Mouse (Mus musculus) right cerebral cortex, adult 18-20 months (tissue): Measurements from ENCODE around the gene Syt6.

Experiments
- DNase-seq: peaks from one replicate; pipeline ENCODE4 v3.0.0; 2022; ENCODE audit warnings: mixed read lengths

Gene Syt6

DNA sequence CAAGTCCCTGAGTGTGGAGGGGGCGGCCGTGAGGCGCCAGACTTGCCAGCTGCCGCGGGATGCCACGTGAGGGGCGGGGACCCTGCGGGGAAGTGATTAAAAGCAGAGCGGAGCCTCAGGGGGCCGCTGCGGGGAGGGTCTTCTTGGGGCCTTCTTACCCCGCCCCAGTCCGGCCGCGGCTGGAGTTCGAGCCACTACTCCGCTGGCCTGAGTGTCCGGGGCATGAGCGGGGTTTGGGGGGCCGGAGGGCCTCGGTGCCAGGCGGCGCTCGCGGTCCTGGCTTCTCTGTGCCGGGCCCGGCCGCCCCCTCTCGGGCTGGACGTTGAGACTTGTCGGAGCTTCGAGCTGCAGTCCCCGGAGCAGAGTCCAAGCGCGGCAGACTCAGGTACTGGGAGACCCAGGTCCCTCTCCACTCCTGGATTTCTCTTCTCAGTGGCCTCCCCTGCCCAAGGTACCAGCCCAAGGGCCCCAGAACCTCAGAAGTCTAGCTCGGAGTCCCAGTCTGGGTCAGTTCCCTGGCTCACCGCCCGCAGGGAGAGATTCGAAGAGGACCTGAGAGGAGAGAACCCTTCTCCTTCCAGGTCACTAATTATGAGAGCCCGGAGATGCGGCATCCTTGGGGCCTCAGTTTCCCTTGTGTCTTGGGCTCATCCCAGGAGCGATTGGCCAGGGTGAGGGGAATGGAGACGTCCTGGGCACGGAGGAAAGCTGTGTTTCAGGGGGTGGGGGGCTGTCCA is at the start of gene Syt6:
Gene Syt6, plus strand, starts transcription at position 76 of the 737 bp plus-strand sequence.
- no peak for DNase-seq

DNA sequence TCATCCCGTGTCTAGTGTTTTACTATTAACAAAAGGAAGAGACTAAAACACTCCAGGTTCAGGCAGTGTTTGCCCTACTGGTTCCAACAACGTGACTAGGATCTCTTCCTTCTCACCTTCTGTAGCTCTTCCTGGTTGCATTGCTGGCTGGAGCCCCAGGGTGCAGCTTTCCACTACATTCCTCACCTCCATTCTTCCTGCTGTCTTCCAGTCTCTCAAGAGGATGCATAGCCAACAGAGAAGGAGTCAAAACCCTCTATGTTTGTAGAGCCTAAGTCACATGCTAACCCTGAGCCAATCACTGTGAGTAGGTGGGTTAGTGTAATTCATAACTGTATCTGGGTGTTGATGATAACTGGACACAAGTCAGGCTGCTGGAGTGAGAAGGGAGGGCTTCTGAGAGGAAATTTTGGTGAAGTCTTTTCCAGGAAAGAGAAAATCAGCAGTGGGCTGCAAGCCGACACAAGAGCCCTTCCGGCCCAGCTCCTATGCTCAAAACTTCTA is 48.8 kb upstream of the Syt6 start:
- no peak for DNase-seq

DNA sequence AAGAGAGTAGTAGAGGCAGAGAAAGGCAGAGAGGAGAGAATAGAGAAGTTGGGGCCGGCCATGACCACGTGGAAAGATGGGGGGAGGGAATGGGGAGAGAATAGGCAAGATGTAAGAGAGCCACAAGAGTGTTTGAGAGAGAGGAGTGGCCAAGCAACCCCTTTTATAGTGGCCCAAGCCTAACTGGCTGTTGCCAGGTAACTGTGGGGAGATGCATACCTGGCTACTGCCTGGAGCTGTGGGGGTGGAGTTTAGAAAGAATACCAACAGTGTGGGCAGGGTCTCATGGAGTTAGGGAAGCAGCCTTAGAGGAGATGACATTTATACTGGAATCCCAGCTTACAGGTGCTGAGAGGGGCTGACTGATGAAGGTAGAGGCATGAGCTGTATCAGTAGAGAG is 48.2 kb upstream of the Syt6 start:
- DNase-seq: no peak

DNA sequence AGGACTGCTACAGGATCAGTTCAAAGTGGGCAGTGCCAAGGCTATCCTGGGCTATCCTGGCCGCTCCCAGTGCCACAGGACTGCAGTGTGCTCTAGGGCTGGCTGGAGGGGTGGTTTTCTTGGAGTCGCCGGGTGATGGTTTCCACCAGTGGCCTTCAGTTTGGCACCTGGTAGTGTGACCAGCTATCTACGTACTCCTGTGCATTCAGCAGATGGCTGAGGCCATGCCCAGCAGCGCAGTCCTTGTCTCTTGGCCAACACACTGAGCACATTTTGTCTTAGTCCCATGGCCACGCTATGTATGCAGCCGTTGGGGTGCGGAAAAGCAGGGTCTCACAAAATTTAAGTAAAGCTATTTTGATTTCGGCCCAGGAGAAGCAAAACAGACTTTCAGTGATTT is 41.0 kb upstream of the Syt6 start:
- DNase-seq: no peak

DNA sequence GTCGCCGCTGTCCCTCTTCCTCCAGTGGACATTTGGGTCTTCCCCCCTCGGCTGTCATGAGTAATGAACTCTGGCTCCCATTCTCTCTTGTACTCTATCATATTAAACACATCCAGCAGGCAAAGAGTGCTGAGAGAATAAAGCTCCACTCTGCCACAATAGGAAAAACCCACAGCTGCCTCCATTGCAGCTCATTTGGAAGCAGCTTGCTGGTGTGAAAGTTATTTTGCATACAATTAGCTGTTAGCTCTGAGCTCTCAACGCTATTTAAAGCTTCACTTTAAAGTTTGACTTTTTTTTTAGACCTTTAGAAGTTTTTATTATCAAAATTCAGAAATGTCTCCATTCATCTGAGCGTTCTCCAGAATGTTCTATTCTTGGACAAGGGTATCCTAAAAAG is 39.8 kb upstream of the Syt6 start:
- no peak for DNase-seq

DNA sequence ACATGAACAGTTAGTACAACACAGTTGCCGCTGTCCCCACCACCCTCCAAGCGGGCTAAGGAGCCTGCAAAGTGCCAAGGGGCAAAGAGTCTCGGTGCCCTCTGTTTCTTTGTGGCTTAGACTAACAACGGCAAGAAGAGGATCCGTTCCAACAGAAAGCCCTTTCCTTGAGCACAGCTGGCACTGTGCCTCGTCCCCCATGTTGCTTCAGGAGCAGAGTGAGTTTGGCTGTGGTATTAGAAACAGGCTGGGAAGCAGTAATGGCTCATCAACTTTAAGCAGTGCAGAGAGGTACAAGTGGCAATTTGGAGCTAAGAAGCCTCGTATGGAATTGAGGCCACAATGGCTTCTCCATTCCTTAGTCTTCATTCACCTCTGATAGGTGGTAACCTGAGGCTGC is 35.9 kb upstream of the Syt6 start:
- no peak for DNase-seq

DNA sequence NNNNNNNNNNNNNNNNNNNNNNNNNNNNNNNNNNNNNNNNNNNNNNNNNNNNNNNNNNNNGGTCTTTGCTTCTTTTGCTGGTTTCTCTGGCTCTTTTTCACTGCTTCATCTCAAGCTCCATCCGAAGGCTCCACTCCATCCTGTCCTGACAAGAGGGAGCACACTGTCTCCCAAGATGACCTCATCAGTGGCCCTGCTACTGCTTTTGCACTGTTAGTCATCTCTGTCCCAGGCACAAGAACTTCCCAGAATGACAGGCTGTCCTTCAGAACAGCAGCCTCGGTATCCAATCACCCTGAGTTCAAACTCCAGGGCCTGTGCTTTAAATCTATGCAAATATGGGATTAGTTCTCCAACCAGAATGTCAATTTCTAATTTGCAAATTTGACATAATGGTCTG is 28.9 kb upstream of the Syt6 start:
- no peak for DNase-seq

DNA sequence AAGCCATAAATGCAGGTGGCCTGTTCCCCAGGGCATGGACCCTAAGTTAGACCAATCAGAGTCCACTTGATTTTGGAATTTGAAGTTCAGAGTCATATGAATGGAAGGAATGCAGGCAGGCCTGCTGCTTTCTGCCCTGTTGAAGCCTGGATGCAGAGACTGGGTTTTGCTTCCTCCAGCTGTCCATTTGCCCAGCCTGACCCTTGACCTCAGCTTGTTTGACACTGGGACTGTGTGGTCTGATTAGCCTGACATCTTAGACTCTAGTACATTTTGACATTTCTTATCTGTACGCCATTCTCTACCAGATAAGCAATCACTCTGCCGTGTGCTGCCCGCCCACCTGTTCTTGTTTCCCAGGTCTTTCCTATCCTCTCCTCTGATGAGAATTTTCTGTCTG is 28.4 kb upstream of the Syt6 start:
- no peak for DNase-seq

DNA sequence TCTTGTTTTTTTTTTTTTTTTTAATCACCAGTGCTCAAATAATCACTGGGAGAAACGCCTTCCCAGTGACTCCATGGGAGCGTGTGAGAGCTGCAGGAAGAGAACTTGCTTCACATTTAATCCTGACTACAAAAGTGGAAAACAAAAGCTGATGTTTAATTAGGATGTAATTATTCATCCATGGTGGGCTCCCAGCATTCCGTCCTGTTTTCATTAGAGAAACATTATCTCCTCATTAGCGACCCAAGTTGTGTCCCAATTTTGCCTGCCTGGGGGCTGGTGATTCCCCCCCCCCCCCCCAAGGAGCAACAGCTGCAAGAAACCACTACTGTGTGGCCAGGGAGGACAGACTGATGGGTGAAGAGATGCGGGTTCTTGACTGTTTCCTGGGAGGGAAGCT is 24.8 kb upstream of the Syt6 start:
- no peak for DNase-seq

DNA sequence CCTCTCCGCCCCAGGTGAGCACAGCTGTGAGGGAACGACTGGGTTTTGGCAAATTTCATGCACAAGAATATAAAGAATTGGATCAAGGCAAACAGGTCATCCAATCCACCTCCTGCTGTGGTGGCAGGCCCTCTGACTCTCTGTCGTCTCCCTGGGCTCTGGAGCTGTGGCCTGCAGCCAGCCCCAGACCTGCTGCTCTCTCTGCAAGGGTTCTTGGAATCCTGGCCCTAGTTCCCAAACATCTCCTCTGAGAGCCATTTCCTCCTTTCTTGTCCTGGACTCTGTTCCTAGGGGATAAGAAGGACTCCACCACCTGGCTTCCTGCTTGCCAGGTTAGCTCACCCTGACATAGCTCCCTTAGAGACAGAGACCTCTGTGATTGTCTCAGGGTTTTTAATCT is 7.8 kb upstream of the Syt6 start:
- no peak for DNase-seq

DNA sequence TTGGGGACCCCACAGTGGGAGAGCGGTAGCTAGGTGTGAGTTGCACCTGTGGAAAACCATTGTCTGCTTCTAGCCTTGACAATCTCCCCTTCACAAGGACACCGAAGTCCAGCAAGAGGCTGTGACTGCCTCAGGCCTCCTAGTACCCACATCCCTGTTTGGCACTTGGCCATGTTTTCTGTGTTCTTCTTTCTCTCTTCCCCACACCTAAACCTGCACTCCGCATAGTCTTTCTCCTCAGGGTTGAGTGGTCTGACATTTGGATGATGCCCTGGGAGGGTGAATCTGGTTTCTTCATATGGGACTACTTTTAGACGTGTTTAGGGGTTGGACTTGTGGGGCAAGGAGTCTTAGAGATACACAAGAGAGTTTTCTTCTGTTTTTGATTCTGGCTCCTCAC is 2.5 kb upstream of the Syt6 start:
- DNase-seq: no peak

DNA sequence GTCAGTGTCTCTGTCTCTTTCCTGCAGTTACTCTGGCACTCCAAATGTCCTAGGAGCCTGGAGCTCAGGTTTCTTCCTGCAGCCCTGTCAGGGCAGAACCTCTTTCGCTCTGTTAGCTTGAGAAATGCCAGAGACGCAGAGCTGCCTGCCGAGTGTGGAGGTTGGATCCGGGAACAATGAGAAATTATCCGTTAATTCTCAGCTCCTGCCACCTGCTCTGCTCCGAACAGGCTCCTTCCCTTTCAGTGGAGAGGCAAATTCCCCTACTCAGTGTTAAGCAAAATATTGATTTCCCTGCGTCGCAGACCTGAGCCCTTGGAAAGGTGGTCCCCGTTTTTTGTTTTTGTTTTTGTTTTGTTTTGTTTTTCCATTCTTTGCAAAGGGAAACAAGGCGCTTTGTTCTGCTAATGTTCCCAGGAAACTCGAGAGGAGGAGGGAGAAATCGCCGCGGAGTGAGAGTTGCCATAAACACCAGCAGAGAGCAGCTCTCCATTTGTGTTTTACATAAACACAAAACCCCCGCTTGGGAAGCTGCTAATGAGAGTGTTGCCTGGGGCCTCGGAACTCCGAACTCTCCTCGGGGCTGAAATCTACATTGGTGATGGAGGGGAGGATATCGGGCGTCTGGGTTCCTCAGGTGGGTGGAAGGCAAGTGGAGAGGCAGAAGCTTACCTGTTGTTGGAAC is 1.8 kb upstream of the Syt6 start:
- no peak for DNase-seq

DNA sequence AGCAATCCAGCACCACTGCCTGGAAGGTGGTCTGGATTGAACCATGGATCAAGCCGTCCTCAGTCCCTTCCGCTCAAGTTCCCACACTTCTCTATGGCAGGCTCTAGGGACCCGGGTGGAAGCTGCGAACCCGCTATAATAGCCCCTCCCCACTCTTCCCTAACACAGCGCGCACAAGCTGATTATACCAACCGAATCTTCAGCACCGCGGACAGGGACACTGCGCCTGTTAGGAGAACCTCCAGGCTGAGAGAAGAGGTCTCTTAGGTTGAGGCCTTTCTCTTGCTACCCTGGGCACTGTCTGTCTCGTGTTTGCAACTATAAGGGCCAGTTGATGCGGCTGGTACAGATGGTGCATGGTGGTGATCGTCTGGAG is 1.3 kb upstream of the Syt6 start:
- no peak for DNase-seq

DNA sequence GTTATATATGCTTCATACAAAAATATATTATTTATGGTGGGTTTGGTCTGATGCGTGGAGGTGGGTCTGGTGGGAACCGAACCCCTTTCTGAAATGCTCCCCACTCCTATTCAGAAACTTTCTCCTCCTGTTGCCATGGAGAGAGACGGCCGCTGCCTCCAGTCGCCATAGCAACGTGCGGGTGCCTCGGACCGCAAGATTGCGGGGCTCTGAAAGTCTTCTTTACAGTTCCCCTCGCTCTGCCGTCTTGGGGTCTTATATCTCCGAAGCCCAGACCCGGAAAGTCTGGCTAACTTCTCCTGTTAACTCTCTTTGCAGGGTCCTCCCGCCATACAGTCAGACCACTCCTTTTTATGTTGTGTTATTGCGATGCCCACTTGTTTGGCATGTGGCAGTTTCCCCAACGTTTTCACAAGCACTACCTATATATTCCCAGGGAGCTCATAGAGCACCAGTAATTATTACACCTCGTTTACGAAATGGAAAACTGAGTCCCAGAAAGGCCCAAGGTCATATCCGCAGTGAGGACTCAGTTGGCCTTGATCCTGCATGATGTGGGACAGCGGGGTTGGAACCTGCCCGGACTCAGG is 370 bp upstream of the Syt6 start:
- DNase-seq: no peak

DNA sequence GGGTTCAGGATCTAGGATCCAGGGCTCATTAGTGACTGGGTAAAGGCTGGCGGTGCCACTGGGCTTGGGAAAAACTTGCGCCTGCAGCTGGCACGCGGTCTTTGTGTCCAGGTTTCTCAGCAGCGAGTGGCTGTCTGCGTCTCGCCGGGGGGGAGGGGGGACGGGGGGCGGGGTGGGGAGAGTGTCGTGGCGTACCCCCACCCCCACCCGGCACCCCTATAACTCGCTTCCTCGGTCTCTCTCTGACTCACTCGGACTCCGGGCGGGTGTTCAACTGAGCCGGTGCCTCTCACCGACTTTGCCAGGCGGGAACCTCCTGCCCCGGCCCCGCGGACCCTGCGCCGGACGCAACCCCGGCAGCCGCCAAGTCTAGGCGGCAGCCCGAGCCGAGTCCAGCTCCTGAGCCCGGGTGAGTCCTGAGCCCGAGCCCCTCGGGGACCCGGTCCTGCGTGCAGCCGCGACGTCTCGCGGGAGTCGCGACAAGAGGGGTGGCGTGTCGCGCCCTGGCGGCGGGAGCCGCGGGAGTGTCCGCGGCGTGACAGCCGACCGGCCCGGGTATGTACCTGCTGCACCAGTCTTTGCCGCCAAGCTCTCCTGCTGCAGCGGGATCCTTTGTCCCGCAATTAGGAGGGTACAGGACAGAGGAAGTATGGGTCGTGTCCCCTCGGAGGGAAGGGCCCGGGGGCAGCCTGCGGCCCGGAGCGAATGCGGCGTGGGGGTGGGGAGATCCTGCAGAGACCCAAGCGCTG is 1.0 kb downstream of the Syt6 start:
- no peak for DNase-seq

DNA sequence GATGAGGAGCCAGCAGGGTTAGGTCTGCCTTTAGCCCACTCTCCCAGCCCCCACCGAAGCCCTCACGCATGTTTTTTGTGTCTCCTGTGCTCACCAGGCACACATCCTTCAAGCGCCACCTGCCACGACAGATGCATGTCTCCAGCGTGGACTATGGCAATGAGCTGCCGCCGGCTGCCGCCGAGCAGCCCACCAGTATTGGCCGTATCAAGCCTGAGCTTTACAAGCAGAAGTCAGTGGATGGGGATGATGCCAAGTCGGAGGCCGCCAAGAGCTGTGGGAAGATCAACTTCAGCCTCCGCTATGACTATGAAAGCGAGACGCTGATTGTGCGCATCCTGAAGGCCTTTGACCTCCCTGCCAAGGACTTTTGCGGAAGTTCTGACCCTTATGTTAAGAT is 12.1 kb downstream of the Syt6 start:
- DNase-seq: no peak

DNA sequence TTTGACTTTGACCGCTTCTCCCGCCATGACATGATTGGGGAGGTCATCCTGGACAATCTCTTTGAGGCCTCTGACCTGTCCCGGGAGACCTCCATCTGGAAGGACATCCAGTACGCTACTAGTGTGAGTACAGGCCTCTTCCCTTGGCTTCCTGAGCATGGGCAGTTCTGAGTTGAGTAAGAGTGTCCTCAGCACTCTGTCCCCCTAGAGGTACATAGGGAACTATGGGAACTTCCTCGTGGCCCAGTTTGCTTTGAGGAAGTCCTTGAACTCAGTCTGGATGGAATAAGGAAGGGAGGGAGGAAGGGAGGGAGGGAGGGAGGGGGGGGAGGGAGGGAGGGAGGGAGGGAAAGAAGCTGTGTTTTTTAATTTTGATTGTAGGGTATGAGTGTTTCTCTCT is 12.6 kb downstream of the Syt6 start:
- no peak for DNase-seq

DNA sequence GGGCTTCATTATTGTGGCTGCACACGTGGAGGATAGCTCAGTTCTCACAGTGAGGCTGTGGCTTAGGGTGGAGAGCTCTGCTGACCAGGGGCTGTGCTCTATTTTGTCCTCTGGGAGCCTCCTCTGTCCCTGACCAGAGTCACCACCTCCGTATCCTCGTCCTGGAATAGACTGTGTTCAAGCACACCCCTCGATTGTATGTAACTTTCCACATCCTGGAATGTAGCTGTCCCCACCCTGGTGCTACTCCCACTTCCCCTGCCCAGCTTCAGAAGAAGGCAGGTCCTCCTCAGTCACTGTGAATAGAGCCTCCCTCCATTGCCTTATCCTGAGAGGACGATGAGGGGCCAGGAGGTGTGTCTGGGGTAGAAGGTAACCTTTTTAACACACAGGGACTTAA is 14.6 kb downstream of the Syt6 start:
- DNase-seq: no peak

DNA sequence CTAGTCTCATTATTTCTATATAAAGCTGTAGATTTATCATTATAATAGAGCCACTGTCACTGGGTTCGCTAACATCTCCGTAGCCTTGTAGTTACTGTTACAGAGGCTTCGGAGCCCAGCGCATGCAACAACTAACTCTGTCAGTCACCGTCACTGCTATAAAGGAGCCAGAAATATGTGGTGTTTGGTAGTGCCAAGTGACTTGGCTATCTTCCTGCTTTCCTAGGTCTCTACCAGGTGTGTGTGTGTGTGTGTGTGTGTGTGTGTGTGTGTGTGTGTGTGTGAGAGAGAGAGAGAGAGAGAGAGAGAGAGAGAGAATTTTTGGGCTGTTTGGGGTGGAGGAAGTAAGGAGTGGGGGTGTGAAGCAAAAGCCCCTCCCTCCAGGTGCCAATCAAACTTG is 17.6 kb downstream of the Syt6 start:
- DNase-seq: no peak

DNA sequence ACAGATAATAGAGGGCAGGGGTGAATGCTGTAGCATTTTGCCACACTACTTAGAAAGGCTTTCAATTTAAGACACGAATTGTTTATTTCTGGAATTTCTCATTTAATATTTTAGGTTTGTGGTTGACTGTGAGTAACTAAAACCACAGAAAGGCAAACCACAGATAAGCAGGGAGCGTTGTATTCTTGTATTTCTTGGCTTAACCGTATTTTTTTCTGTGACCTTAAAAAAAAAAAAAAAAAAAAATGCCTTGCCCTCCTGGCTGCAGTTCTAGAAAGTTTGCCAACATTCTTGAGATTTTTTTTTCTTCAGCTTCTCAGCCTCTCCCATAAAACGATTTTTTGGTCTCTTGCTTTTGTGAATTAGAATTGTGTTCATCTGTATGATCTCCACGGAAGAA is 18.6 kb downstream of the Syt6 start:
- no peak for DNase-seq

DNA sequence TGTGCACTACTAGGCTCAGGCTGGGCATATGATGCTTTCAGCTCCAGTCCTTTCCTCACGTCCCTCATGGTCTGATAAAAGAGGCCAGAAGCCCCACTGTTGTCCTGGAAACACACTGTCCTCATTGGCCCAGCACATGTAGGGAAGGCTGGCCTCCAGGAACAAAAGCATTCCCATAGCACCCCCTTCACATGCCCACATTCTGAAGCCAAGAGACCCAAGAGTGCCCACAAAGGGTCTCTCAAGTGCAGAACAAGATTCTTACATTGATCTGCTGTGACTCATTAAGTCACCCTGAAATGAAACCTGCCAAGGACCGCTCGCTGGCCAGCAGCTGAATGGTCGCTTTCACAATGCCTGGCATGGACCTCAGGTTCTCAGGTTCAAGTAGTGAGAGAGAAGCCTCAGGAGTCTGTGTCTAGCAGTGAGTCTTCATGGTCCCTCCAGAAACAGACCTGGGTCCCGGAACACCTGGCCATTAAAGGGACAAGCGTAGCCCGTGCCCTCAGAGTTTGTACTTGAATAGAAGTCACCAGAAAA is 20.3 kb downstream of the Syt6 start:
- DNase-seq: no peak

DNA sequence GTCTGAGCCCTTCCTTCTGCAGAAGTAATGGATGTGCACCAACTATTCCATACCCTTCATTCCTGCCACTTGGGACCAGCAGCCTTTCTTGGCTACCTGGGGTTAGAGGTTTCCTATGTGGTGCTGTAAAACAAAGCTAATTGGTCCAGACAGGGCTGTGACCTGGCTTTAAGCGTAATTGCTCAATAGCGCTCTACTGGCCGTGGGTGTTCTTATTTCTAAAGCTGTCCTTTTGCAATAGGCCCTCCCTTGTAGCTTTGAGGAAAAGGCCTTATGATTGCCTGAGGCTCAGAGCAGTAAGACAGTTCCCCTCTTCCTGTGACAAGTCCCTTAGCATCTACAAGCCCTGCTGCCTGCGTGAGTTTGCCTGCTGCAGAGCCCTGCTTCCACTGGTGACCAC is 22.6 kb downstream of the Syt6 start:
- no peak for DNase-seq

DNA sequence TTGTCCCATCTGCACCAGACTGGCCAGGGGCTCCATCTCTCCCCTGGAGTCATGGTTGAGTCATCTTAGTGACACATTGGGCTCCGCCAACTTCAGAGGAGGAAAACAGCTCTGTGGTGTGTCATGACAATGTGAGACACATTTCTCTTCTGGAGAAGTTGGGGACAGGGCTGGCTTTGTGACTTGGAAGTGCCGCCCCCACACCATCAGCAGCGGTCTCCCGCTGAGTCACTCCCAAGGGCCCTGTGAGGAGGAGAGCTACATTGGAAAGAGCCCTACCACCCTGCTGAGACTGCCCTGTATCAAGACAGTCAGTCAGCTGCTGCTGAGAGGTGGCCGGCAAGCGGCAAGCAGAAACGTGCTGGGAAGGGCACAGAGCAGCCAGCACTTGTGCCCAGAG is 26.0 kb downstream of the Syt6 start:
- peak; percentile 89 for DNase-seq
